Mouse (Mus musculus) heart, postnatal 4 days (tissue): ENCODE data around the gene Anp32b. TPM values are rescaled to one million over a fixed set of nuclear protein-coding genes. Genes with fewer than 3 reads are reported as not detected.

Experiments
- DNase-seq: peaks from one replicate; pipeline ENCODE4 v3.0.0; 2021
- total RNA-seq, 2 experiments: library from RNA; stranded (reverse); gene quantifications; 2 replicates each; pipeline ENCODE4 v1.2.3; 2021

Gene Anp32b
- 100 to 1,000 TPM; 121 to 122 TPM for total RNA-seq

GRCm38 (mm10) chr4:46450519-46451131 is at the start of gene Anp32b:
TSS of gene Anp32b (plus strand) at chr4:46450902.
- DNase-seq: peak; percentile 96

GRCm38 (mm10) chr4:46404042-46404795 is 46.5 kb upstream of the Anp32b start:
- DNase-seq: no peak

GRCm38 (mm10) chr4:46406966-46407703 is 43.6 kb upstream of the Anp32b start:
- no peak for DNase-seq

GRCm38 (mm10) chr4:46410677-46411076 is 40.0 kb upstream of the Anp32b start:
- DNase-seq: no peak

GRCm38 (mm10) chr4:46411489-46411888 is 39.2 kb upstream of the Anp32b start:
- no peak for DNase-seq

- DNase-seq: no peak
These were observed 38.6 kb upstream of the Anp32b start for GRCm38 (mm10) chr4:46412113-46412512.

GRCm38 (mm10) chr4:46413406-46413805 is 37.3 kb upstream of the Anp32b start, which contains the start of gene Hemgn:
TSS of gene Hemgn (minus strand) at chr4:46413506.
- DNase-seq: no peak

GRCm38 (mm10) chr4:46417491-46417890 is 33.2 kb upstream of the Anp32b start:
- no peak for DNase-seq

GRCm38 (mm10) chr4:46418851-46419250 is 31.9 kb upstream of the Anp32b start:
- DNase-seq: no peak

- no peak for DNase-seq
These were observed 28.1 kb upstream of the Anp32b start for GRCm38 (mm10) chr4:46422625-46423024.

- DNase-seq: no peak
These were observed 21.7 kb upstream of the Anp32b start for GRCm38 (mm10) chr4:46428903-46429499.

- no peak for DNase-seq
These were observed 18.2 kb upstream of the Anp32b start for GRCm38 (mm10) chr4:46432339-46433036.

- DNase-seq: no peak
These were observed 8.2 kb upstream of the Anp32b start for GRCm38 (mm10) chr4:46442501-46442900.

- no peak for DNase-seq
These were observed 5.3 kb upstream of the Anp32b start for GRCm38 (mm10) chr4:46445237-46445945.

- no peak for DNase-seq
These were observed 3.2 kb upstream of the Anp32b start for GRCm38 (mm10) chr4:46447461-46447860.

- peak; percentile 14 for DNase-seq
These were observed 1.8 kb upstream of the Anp32b start for GRCm38 (mm10) chr4:46448886-46449285.

- DNase-seq: no peak
These were observed 633 bp upstream of the Anp32b start for GRCm38 (mm10) chr4:46450020-46450518.

GRCm38 (mm10) chr4:46451240-46451757 is 597 bp downstream of the Anp32b start:
- DNase-seq: peak; percentile 75

GRCm38 (mm10) chr4:46451758-46452480 is 1.2 kb downstream of the Anp32b start:
- peak; percentile 80 for DNase-seq

GRCm38 (mm10) chr4:46452481-46452850 is 1.8 kb downstream of the Anp32b start:
- DNase-seq: peak; percentile 63
